Mouse (Mus musculus): ENCODE measurements at regions not wholly inside any gene's neighbourhood (a gene's known extent, or its start where the extent isn't known, plus 50 kb on each side); places are given as distances from the start of the nearest gene placed in this dataset.

- TF ChIP-seq POLR2A (IDR thresholded peaks at IDR 0.05; ENCODE audit: control insufficient read depth, extremely low read depth, insufficient read depth, low read length, poor library complexity) (no peak), CTCF (IDR thresholded peaks at IDR 0.05; ENCODE audit: borderline replicate concordance, control insufficient read depth, extremely low read depth, insufficient read depth, low read length, poor library complexity) (no peak)
These were observed 111.0 kb upstream of the Sulf2 start for GRCm38 (mm10) chr2:166266507-166266906.

All from thymus, adult 2 months (tissue).